Mouse (Mus musculus): ENCODE data around the gene Spata31d1a.

DNA sequence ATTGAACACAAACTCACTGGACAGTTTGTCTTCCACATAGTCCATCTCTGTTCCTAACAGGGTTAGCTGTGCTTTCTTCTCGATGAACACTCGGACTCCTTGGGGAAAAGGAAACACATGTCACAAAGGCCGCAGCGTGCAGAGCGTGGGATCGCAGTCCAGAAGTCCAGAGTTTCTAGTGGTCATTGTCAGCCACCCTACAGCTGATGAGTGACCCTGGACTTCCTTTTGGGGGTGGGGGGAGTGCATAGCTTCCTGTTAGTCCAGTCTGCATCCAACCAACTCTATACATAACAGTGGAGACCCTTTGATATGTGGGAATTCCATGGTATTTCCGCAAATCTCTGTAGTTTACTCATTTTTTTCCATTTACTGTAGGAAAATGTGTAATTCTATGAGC lies 46.8 kb upstream of the Spata31d1a start:
- TF ChIP-seq GATA1 (IDR thresholded peaks at IDR 0.05; ENCODE audit: borderline replicate concordance, low read length) (no peak), TAL1 (conservative IDR thresholded peaks at IDR 0.05; ENCODE audit: low read depth, low read length) (no peak)

Measured in G1E (cell line).